Mouse (Mus musculus) brown adipose tissue, adult 24 weeks (tissue): ENCODE results near the gene Crlf3. TPM values are rescaled to one million over a fixed set of nuclear protein-coding genes. Genes with fewer than 3 reads are reported as not detected.

Experiments
- H3K27ac ChIP-seq: fragments of 200-500 bp; replicated peaks from 2 replicates; pipeline ENCODE4 v1.5.1; 2012; ENCODE audit warnings: low read depth, mild to moderate bottlenecking, low read length
- H3K4me1 ChIP-seq: fragments of 200-500 bp; 2 replicates; pipeline ENCODE4 v1.6.1; 2012; ENCODE audit warnings: low read length, mixed read lengths; ENCODE audit not compliant: control insufficient read depth, insufficient read depth, insufficient read length
- H3K4me3 ChIP-seq: fragments of 200-500 bp; 2 replicates; pipeline ENCODE4 v1.5.1; 2012; ENCODE audit warnings: low read depth, mild to moderate bottlenecking, low read length, moderate library complexity; ENCODE audit not compliant: insufficient read depth
- polyA plus RNA-seq: library from polyadenylated mRNA; stranded (reverse); fragments of >200 nt; gene quantifications from 2 replicates; pipeline ENCODE4 v1.2.4, GENCODE M21; 2012; ENCODE audit not compliant: missing spikeins, insufficient read depth, insufficient read length

The Crlf3 gene
- polyA plus RNA-seq = 10.1 and 10.6 TPM in 2 replicates

- Histone ChIP-seq H3K4me1 (peaks cover 5% of the 10 kb centered on the region), H3K4me3 (peak within 1 kb of the TSS; percentile 95), H3K27ac (peak within 1 kb of the TSS; percentile 77)
Observed at GRCm38 (mm10) chr11:80080826-80081728, at the start of gene Crlf3. TSS of gene Crlf3 (minus strand) at chr11:80080991.

DNA sequence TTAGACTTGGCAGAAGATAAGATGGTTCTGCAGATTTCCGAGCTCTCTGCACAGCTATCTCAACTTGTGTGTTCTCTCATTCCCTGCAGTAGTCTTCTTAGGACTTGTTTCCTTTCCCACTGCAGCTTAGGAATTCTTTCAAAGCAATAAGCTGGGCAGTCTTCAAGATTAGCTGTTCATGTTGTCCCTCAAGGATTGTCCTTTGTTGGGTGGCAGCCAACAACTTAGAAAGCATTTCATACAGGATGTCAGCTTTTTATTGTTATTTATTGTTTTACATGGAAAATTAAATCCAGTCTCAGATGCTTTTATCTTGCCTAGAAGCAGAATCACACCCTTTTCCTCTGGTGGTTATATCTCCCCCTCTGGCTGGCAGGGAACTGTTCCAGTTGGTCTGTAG, 35.6 kb upstream of the Crlf3 start:
- Histone ChIP-seq H3K4me1 (no peaks in the 10 kb centered on the region), H3K4me3 (no peak overlapping the region)

GRCm38 (mm10) chr11:80104407-80104806, 23.6 kb upstream of the Crlf3 start:
- H3K4me1 ChIP-seq = no peaks in the 10 kb centered on the region
- no peak overlapping the region for H3K27ac ChIP-seq
- no peak overlapping the region for H3K4me3 ChIP-seq

More for the DNA sequence above, 35.6 kb upstream of the Crlf3 start:
- no peak overlapping the region for H3K27ac ChIP-seq

DNA sequence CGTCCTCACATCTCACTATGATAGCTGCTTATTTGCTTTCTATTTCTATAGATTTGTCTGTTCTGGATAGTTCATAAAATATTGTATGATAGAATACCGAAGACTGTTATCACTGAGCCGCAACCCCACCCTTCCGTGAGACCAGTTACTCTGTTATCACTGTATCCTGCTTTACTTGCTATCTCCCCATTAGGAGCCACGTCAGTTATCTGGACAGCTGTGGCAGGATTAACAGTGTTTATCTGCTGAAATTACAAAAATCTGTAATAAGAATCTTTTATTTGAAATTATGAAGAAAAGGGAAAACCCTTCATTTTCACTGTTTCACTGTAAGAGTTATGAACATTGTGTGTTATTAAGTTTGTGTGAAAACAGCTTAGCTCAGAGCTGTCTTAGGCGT, 20.5 kb upstream of the Crlf3 start:
- no peak overlapping the region for H3K27ac ChIP-seq

GRCm38 (mm10) chr11:80098444-80099056, 17.8 kb upstream of the Crlf3 start:
- Histone ChIP-seq H3K4me3 (no peak overlapping the region), H3K27ac (no peak overlapping the region), H3K4me1 (no peaks in the 10 kb centered on the region)

More for the DNA sequence above, 20.5 kb upstream of the Crlf3 start:
- Histone ChIP-seq H3K4me1 (no peaks in the 10 kb centered on the region), H3K4me3 (no peak overlapping the region)

DNA sequence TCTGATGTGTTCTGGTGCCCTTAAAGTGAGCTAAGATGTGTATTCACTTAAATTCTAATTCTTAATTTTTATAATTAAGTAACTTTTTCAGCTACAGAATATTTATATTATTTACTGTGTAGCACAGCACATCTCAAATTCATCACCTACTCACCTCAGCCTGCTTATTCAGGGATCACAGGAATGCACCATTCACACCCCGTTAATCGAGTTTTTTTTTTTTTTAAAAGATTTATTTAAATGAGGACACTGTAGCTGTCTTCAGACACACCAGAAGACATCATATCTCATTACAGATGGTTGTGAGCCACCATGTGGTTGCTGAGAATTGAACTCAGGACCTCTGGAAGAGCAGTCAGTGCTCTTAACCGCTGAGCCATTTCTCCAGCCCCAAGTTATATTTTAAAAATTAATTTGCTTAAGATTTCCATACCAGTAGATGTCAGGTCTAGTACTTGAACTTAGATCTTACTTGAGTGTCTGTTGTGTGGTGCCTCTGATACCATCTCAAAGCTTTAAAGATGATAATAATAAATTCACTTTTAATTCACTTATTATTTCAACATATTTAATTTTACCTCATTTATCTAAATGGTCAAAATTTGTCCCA, 9.9 kb upstream of the Crlf3 start:
- Histone ChIP-seq H3K4me3 (no peak overlapping the region), H3K27ac (no peak overlapping the region), H3K4me1 (peaks cover 3% of the 10 kb centered on the region; the same call in 1 of the 2 replicates)

GRCm38 (mm10) chr11:80089817-80090214, 9.0 kb upstream of the Crlf3 start:
- H3K4me1 ChIP-seq = peaks cover 3% of the 10 kb centered on the region; the same call in 1 of the 2 replicates
- H3K4me3 ChIP-seq = peak overlapping the region; percentile 97
- no peak overlapping the region for H3K27ac ChIP-seq

- H3K4me3 ChIP-seq = peak within 1 kb of the TSS; percentile 97
- H3K4me1 ChIP-seq = peaks cover 3% of the 10 kb centered on the region; the same call in 1 of the 2 replicates
- no peak within 1 kb of the TSS for H3K27ac ChIP-seq
Observed at GRCm38 (mm10) chr11:80088917-80089816, 8.4 kb upstream of the Crlf3 start, which contains the start of gene Atad5. TSS of gene Atad5 (plus strand) at chr11:80089400.

- Histone ChIP-seq H3K4me1 (peaks cover 3% of the 10 kb centered on the region; the same call in 1 of the 2 replicates), H3K27ac (no peak overlapping the region), H3K4me3 (no peak overlapping the region)
Observed at GRCm38 (mm10) chr11:80086844-80087243, 6.1 kb upstream of the Crlf3 start.

- Histone ChIP-seq H3K4me1 (peaks cover 8% of the 10 kb centered on the region; the same call in 1 of the 2 replicates), H3K27ac (no peak overlapping the region), H3K4me3 (no peak overlapping the region)
Observed at GRCm38 (mm10) chr11:80085356-80086055, 4.7 kb upstream of the Crlf3 start.

DNA sequence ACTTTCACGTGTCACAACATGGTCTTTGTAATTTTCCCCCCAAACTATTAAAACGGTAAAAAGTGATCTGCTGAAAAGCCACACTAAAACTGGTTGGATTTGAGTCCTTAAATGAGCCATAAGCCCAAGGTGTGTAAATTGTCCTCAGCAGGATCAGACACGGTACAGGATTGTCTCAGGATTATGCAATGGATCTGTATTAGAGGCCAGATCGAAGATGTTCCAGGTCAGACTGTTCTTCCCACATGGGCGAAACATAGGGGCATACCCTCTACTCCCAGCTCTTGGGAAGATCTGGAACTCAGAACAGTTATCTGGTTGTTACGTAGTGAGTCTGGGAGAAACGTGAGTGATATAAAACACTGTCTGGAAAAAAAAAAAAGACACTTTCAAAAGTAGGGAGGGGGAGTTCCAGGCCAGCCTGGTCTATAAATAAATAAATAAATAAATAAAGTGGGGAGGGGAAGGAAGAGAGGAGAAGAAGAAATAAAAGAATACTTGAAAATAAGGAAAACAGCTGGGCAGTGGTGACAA, 1.1 kb upstream of the Crlf3 start:
- Histone ChIP-seq H3K4me3 (no peak overlapping the region), H3K27ac (peak overlapping the region; percentile 77; the same call in 1 of the 2 replicates), H3K4me1 (peaks cover 5% of the 10 kb centered on the region)

DNA sequence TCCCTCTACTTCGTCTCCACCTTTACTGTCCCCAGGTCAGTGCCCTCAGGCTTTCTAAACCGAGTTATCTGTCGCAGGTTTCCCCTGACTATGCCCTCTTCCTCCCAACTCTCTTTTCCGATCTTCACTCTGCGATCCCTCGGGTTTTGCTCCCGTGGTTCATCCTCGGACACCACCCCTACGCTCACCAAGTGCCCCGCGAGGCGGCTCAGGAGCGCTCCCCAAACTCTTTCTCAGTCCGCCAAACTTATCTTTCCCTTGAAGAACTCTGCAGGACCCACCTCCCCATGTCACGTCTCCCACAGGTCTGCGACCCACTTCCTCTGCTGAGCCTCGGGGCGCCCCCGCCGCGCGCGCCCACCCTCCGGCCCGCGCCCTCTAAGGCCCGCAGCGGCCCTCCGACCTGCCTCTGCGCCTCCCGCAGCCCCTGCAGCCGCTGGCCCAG, 388 bp downstream of the Crlf3 start:
- H3K4me1 ChIP-seq = peaks cover 5% of the 10 kb centered on the region
- H3K4me3 ChIP-seq = peak overlapping the region; percentile 95
- H3K27ac ChIP-seq = peak overlapping the region; percentile 58

DNA sequence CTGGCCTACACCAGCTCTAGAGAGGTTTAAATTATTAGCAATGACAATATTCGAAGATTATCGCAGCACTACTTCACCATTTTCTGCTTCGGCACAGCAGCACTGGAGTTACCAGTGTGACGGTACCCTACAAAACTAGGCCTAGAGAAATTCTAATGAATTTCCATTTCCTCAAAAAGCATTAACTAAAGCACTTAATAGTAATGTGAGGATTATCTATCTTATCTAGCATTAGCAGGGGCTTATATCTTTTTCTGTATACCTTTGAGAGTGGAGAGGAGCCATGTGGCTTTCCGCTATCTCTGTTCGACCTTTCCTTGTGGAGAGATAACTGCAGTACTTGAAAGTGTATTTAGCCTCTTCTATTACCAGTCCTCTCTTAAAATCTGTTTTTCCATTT, 1.0 kb downstream of the Crlf3 start:
- Histone ChIP-seq H3K27ac (no peak overlapping the region), H3K4me3 (peak overlapping the region; percentile 22; the same call in 1 of the 2 replicates), H3K4me1 (peaks cover 5% of the 10 kb centered on the region)
